Mouse (Mus musculus) adrenal gland, postnatal 25 days (tissue): ENCODE results near the gene Sugt1. TPM values are rescaled to one million over a fixed set of nuclear protein-coding genes. Genes with fewer than 3 reads are reported as not detected.
A peak's percentile ranks its signal among the peaks of the same experiment; 100 is the strongest.

ENCODE experiments used
- DNase-seq: peaks from one replicate; pipeline ENCODE4 v3.0.0; 2021; ENCODE audit warnings: mixed read lengths
- total RNA-seq: library from RNA; stranded (reverse); gene quantifications from 2 replicates; pipeline ENCODE4 v1.2.3, GENCODE M21; 2021

The Sugt1 gene
- total RNA-seq, 1 experiment from 2014 or later = 156 TPM

DNA sequence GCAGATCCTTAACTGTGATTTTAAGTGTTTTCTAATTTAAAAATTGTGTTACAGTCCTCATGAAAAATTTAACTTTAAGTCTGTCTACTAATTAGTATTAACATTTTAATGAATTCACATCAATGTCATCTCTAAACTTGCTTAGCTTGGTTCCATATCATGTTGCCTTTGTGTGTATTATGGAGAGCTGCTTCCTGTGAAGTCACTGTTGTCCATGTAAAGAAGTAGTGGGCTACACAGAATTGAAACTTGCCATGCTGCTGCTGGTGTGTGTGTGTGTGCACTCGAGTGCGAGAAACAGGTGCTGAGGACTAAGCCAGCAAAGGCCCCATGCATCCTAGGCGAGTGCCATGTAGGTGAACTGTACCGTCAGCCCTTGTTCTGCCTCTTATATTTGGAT, 19.9 kb downstream of the Sugt1 start:
- DNase-seq = no peak

DNA sequence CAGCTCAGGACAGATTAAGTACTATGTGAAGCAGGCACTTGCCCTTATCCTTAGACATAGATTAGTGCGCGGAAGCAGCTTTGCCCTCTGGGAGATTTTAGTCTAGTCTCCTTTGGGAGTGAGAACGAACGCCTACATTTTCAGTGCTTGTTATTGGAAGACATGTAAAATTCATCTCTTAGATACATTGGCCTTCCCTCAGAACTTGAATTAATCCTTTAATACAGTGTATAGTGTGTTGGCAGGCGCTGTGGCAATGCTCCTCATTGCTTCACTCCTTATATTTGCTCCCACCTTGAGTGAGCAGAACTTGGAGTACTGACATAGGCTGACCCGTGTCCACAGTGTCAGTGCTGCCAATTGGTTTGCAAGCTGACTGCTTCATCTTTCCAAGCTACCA, 20.8 kb downstream of the Sugt1 start:
- DNase-seq = no peak

GRCm38 (mm10) chr14:79617121-79617828, 29.8 kb downstream of the Sugt1 start:
- DNase-seq = no peak

- no peak for DNase-seq
These were observed 32.3 kb downstream of the Sugt1 start for GRCm38 (mm10) chr14:79619802-79620201.

DNA sequence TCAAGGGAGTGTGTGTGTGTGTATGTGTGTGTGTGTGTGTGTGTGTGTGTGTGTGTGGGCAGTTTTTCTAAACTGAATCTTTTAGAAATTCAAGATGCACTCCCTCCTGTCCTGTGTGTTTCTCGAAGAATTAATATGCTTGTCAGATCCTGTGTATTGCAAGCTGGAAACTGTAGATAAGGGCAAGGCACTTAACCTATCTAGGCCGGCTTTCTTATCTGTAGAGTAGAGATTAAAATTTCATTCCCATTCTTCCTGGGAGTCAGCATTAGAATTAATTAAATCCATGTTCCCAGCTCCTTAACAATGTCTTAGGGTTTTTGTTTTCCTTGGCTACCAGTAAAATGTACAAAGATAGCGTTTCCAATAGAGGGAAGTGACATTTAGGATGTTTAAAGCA, 33.7 kb downstream of the Sugt1 start:
- no peak for DNase-seq

DNA sequence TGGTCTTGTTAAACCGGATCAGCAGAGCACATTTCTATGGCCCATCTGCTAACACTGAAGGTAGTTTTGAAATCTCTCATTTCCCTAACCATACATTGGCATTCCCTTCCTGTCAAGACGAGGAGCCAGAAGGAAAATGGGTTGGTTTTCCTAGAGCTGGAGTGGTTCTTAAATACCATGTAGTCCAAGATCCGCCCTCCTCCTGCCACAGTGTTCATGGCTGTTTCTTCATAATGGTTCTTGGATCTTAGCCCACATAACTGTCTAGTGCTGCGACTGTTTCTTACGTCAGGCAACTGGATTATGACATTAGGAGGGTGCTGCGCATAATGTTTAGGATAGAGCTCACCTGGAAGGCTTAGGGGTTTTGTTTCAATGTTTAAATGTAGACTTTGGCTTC, 44.8 kb downstream of the Sugt1 start:
- no peak for DNase-seq

DNA sequence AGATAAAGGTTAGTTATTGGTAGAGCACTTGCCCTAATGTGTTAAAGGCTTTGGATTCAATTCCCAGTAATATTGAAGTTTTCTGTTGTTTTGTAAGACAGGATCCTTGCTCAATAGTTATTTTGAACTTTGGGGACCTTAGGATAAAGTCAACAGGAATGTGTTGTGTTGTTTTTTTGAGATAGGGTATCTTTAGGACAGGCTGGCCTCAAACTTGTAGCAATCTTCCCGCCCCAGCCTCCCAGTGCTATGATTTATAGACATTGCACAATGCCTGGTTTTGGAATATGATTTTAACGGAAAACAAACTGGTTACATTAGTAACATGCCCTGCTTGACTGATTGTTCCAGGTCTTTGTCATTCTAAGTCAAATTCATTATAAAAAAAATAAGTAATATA, 45.7 kb downstream of the Sugt1 start:
- no peak for DNase-seq

DNA sequence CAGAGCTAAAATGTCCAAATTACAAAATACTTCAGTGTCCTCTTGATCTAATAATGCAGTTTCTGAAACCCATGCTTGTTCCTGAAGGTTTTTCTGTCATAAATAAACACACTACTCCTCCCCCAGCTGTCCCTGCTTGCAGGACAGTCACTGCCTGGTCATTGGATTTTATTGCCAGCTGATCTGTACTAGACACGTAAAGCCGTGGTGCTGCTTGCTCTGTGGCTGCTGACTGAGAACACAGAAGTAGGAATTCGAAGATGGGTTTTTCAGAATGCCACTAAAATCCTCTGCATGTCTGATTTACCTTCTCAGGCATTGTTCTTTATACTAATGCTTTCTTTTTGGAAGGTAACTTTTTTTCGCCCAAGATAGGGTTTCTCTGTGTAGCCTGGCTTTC, 49.3 kb downstream of the Sugt1 start:
- DNase-seq = no peak

DNA sequence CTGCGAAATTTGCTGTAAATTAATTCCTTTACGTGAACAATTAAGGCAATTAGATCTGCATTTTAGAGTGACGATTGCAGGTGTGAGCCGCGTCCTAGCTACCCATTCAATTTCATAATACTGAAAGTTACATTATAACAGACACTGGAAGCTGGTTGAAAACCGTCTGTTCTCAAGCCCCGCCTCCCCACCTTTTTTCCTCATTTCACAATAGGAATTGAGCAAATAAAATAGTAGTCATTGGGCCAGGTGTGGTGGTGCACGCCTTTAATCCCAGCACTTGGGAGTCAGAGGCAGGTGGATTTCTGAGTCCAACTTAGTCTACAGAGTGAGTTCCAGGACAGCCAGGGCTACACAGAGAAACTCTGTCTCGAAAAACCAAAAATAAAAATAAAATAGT, 54.6 kb downstream of the Sugt1 start:
- no peak for DNase-seq

- DNase-seq = no peak
These were observed 57.9 kb downstream of the Sugt1 start for GRCm38 (mm10) chr14:79645378-79645777.

GRCm38 (mm10) chr14:79649680-79650079, 62.2 kb downstream of the Sugt1 start:
- no peak for DNase-seq

DNA sequence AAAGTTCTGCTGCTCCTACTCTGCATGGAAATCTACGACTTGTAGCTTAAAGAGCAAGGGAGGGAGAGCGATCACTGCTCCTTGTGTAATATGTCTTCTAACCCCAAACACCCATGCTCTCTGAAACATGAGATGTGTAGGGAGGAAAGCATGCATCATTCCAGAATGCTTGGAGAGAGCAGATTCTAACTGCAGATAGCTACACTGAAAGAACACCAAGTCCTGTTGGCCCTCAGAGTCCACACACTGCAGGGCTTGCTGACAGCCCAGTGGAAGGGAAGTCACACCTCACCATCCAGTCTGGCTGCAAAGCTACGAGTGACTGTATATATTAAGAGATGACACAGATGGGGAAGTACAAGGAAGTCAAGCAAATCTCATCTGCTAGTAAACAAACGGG, 65.2 kb downstream of the Sugt1 start:
- DNase-seq = no peak

DNA sequence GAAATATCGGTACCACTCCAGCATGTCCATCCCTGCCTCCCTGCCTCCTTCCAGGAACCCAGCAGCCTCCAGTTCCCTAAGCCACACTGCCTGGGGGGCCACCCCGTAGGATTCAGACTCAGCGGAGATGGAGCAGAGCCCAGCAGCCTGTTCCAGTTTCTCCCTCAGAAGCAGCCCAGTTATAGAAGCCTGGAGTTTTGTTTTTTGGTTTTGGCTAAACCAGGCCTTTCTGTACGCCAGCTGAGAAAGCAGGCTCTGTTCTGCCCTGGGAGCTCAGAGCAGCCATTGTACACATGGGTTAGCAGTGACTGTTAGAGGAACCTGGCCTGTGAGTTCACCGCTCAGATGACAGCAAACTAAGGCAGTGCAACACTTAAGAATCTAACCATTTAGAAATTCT, 70.8 kb downstream of the Sugt1 start:
- DNase-seq = no peak

DNA sequence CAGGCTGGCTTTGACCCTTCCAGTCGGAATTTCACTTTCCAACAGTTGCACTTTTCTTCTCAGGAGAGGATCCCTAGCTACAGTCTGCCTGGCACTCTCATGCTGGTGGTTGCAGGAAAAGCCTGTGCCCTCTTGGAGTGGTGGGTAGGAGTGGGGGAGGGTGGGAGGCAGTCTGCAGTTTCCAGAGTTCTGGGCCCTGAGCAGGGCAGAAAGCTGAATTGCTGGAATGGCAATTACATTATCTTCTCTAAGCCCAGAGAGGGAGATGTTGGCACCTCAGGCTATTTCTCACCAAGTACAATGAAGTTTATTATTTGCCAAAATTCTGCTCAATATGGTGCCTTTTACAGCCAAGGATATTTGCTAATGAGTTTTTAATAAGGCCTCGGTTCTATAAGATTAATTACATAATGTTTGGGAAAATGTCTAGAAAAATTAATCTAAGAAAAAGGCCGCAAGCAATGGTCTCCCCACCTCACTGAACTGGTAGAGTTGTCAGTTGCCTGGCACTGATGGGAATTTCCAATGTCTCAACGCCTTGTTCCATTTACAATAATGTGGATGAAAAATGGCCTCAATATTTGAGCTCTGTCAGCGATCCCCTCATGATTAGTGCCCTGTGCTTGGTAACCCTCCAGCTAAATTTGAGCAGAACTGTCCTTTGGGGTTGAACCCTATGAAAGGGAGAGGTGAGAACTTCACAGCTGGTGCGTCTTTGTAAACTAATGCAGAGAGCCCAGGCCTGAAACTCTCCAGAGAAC, 71.4 kb downstream of the Sugt1 start:
- no peak for DNase-seq

GRCm38 (mm10) chr14:79660467-79660866, 73.0 kb downstream of the Sugt1 start:
- no peak for DNase-seq

DNA sequence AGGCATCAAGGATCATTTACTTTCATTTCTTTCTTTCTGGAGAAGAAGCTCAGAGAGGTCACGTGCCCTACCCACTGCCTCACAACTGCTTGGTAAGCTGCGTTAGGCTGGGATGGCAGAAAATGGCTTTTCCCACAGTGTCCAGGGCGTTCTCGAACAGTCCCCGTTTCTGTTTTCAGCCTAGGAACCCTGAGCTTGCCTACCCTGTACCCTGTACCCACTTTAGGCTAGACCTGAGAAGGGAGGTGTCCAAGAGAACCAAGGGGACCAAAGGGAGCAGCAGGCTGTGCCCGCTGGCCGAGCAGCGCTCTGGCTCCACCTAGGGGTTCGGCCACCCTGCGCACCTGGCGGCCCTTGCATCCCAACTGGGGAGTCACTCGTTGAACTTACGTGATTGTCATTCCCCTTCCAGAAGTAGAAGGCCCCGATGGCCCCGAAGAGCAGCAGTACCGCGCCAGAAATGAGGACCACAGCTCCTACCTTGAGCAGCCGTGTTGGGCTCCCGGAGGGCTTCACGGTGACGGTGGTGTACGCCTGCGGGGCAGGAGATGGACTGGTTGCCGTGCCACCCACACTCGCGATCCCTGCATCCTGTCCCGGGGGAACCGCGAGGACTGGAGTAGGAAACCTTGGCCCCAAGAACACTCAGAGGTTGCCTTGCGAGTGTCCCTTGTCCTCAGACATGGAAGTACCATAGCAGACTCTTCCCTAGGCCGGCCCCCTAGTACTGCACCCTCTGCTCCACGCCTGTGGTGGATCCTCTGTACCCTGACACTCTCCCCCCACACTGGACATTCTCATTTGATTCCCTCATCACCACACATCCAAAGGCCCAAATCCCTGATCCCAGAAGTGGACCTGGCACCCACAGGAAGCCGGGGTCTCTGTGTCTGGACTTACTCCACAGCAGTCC, 73.8 kb downstream of the Sugt1 start:
- peak; percentile 81 for DNase-seq

DNA sequence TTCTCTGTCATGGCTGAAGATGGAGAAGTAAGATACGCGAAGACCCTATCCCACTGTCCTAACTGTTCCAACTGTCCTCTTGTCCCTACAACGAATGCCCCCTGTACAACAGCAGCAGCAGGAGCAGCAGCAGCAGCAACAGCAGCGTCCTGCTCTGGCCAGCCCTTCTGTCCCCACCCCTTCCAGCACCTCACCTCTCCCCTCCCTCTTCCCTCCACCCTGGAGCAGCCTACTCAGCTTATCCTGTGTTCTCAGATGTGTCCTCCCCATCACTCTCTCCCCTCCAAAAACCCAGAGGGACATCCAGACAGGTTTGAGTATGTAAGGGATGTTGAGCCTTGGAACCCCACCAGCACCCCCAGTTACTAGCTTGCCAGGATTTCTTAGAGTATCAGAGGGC, 74.5 kb downstream of the Sugt1 start, which contains the start of gene Cnmd:
Cnmd (minus strand) TSS at position 170 of the 400 bp plus-strand sequence.
- DNase-seq = no peak

DNA sequence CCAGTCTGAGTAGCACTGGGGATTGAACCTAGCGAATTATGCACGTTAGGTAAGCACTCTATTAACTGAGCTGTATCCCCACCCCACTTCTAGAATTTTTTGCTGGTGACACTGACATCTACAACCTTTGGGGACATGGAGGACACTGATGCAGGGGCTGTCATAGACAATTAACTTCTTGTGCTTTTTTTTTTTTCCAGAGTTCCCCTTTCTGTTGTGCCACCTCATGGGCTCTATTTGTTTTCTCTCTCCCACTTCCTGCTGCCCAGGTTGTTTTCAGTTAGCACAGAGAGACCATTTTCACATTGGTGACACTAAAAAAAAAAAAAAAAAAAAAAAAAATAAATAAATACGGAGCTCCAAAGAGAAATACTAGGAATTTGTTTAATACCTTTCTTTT, 83.5 kb downstream of the Sugt1 start:
- DNase-seq = no peak

DNA sequence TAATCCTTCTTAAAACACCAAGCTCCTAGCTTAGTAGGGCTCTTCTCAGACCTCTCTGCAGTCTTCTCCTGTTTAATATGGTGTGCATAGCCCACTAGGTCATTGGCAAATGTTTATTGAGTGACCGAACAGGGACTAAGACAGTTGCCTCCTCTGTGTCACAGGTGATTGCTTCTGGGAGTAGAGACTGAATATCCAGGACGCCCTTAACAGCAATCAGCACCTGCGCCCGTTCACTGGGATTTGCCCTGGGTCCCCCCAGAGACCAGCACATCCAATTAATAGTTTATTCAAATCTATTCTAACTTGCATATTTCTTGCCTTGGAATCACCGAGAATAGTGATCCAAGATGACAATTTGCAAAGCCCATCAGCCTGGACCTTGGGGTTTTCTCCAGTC, 85.1 kb downstream of the Sugt1 start:
- no peak for DNase-seq

- no peak for DNase-seq
These were observed 85.9 kb downstream of the Sugt1 start for GRCm38 (mm10) chr14:79673083-79674013.

GRCm38 (mm10) chr14:79677108-79677753, 89.7 kb downstream of the Sugt1 start:
- DNase-seq = no peak
